Mouse (Mus musculus): Measurements from ENCODE around the gene Tmem106a.

DNA sequence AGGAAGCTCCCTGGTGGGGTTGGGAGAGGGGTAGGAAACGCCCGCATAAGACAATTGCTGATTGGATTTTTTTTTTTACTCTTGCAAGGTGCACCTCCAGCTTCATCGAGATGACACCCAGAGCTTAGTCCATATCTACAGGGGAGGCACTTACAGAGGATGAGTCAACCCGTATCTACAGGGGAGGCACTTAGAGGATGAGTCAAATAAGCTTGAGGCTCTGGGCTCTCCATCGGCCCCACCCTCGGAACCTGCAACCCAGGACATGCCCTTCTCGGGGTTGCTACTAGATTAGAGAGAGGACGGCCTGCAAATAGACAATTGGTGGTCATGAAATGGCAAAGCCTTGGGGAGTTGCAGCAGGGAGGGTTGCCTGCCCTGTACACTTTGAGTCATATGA lies 34.1 kb downstream of the Tmem106a start:
- TF ChIP-seq HCFC1 (IDR thresholded peaks at IDR 0.05; ENCODE audit: borderline replicate concordance, insufficient read depth, low read length) (no peak), CHD2 (IDR thresholded peaks at IDR 0.05; ENCODE audit: low read depth, low read length) (no peak), ZNF384 (IDR thresholded peaks at IDR 0.05; ENCODE audit: low read depth, low read length) (no peak), MAFK (IDR thresholded peaks at IDR 0.05; ENCODE audit: insufficient read depth, low read depth, low read length) (no peak), ZC3H11A (IDR thresholded peaks at IDR 0.05; ENCODE audit: borderline replicate concordance, low read depth, low read length) (no peak)

Data from ES-E14 (cell line).